Mouse (Mus musculus) stomach, embryonic 16.5 days (tissue): ENCODE measurements around the gene Pced1b. TPM values are rescaled to one million over a fixed set of nuclear protein-coding genes. Genes with fewer than 3 reads are reported as not detected.

Source experiments
- polyA plus RNA-seq: library from polyadenylated mRNA; unstranded; fragments of >200 nt; fragmentation: Nextera tagmentation; extraction: Ambion mirVana; gene quantifications from 2 replicates; pipeline ENCODE4 v1.2.1, GENCODE M21; 2015

The Pced1b gene
- polyA plus RNA-seq, 1 experiment from 2014 or later = 2.9 TPM

Other genes with a start within 250 kb of the Pced1b start
- 51.7 and 63.0 TPM in 2 replicates for gene Slc38a4, start 191.2 kb upstream of the Pced1b start, polyA plus RNA-seq
- 3.3 and 3.9 TPM in 2 replicates for gene Amigo2, start 180 bp downstream of the Pced1b start, polyA plus RNA-seq